Mouse (Mus musculus) forebrain, embryonic 15.5 days (tissue): ENCODE measurements around the gene Fxyd2. TPM values are rescaled to one million over a fixed set of nuclear protein-coding genes. Genes with fewer than 3 reads are reported as not detected.

ENCODE experiments used
- ATAC-seq: fragments of 200-750 bp; cut with Nextera tagmentation; replicated peaks from 2 replicates; pipeline ENCODE4 v1.8.0; 2017; ENCODE audit warnings: mild to moderate bottlenecking, moderate TSS enrichment, moderate library complexity
- H3K27ac ChIP-seq: fragments of 300-500 bp; sonication (generic); replicated peaks from 2 replicates; pipeline ENCODE4 v1.5.1; 2015; ENCODE audit warnings: mild to moderate bottlenecking, inconsistent platforms
- H3K27me3 ChIP-seq: fragments of 300-500 bp; sonication (generic); 2 replicates; pipeline ENCODE4 v1.6.1; 2015; ENCODE audit warnings: inconsistent platforms
- H3K36me3 ChIP-seq: fragments of 300-500 bp; sonication (generic); 2 replicates; pipeline ENCODE4 v1.6.1; 2015; ENCODE audit warnings: mild to moderate bottlenecking, inconsistent platforms
- H3K4me1 ChIP-seq: fragments of 300-500 bp; sonication (generic); 2 replicates; pipeline ENCODE4 v1.6.1; 2015; ENCODE audit warnings: inconsistent platforms
- H3K4me2 ChIP-seq: fragments of 300-500 bp; sonication (generic); replicated peaks from 2 replicates; pipeline ENCODE4 v1.6.1; 2015; ENCODE audit warnings: mild to moderate bottlenecking, inconsistent platforms
- H3K4me3 ChIP-seq: fragments of 300-500 bp; sonication (generic); 2 replicates; pipeline ENCODE4 v1.5.1; 2015; ENCODE audit warnings: mild to moderate bottlenecking, inconsistent platforms
- H3K9ac ChIP-seq: fragments of 300-500 bp; sonication (generic); replicated peaks from 2 replicates; pipeline ENCODE4 v1.6.1; 2015; ENCODE audit warnings: mild to moderate bottlenecking, inconsistent platforms
- H3K9me3 ChIP-seq: fragments of 300-500 bp; sonication (generic); 2 replicates; pipeline ENCODE4 v1.6.1; 2016; ENCODE audit warnings: inconsistent platforms
- WGBS: fragments of 180-500 bp; shearing (Covaris S2); methylation state at CpG from one replicate; pipeline ENCODE4 v1.1.7; 2015; ENCODE audit warnings: mixed read lengths; 5-methylcytosine and 5-hydroxymethylcytosine counted together
- polyA plus RNA-seq: library from polyadenylated mRNA; unstranded; fragments of >200 nt; fragmentation: Nextera tagmentation; extraction: Ambion mirVana; gene quantifications from 2 replicates; pipeline ENCODE4 v1.2.1, GENCODE M21; 2015

The Fxyd2 gene
- polyA plus RNA-seq = 5.8 and 6.3 TPM in 2 replicates

GRCm38 (mm10) chr9:45399434-45399833 lies at the start of gene Fxyd2:
TSS of gene Fxyd2 (plus strand) at chr9:45399669.
- ATAC-seq = no peak
- no peak within 1 kb of the TSS for H3K27ac ChIP-seq
- H3K4me1 ChIP-seq = no peaks in the 10 kb centered on the region
- no peaks in the 10 kb centered on the region for H3K27me3 ChIP-seq
- no peak within 1 kb of the TSS for H3K4me2 ChIP-seq
- H3K9me3 ChIP-seq = no peaks in the 10 kb centered on the region
- H3K4me3 ChIP-seq = no peak within 1 kb of the TSS
- no peak within 1 kb of the TSS for H3K9ac ChIP-seq
- WGBS = 81% methylated on average over 4 of the region's 4 CpGs
- peaks cover 9% of the 10 kb centered on the region for H3K36me3 ChIP-seq

- no peak overlapping the region for H3K4me3 ChIP-seq
- 51% methylated on average over 5 of the region's 5 CpGs for WGBS
- H3K27me3 ChIP-seq = no peaks in the 10 kb centered on the region
- H3K9ac ChIP-seq = no peak overlapping the region
- ATAC-seq = no peak
- no peaks in the 10 kb centered on the region for H3K4me1 ChIP-seq
- no peaks in the 10 kb centered on the region for H3K9me3 ChIP-seq
- H3K36me3 ChIP-seq = no peaks in the 10 kb centered on the region
- no peak overlapping the region for H3K4me2 ChIP-seq
- H3K27ac ChIP-seq = no peak overlapping the region
These were observed 49.6 kb upstream of the Fxyd2 start for GRCm38 (mm10) chr9:45349851-45350250.

GRCm38 (mm10) chr9:45355192-45355591 lies 44.3 kb upstream of the Fxyd2 start:
- no peaks in the 10 kb centered on the region for H3K27me3 ChIP-seq
- H3K36me3 ChIP-seq = no peaks in the 10 kb centered on the region
- no peak overlapping the region for H3K4me2 ChIP-seq
- H3K9me3 ChIP-seq = no peaks in the 10 kb centered on the region
- H3K4me3 ChIP-seq = no peak overlapping the region
- WGBS = 89% methylated on average over 2 of the region's 2 CpGs
- H3K4me1 ChIP-seq = no peaks in the 10 kb centered on the region
- H3K27ac ChIP-seq = no peak overlapping the region
- no peak overlapping the region for H3K9ac ChIP-seq
- ATAC-seq = no peak

- no peak overlapping the region for H3K27ac ChIP-seq
- no peaks in the 10 kb centered on the region for H3K27me3 ChIP-seq
- H3K36me3 ChIP-seq = no peaks in the 10 kb centered on the region
- no peaks in the 10 kb centered on the region for H3K9me3 ChIP-seq
- no peak for ATAC-seq
- H3K9ac ChIP-seq = no peak overlapping the region
- WGBS = 84% methylated on average over 7 of the region's 7 CpGs
- H3K4me1 ChIP-seq = no peaks in the 10 kb centered on the region
- no peak overlapping the region for H3K4me2 ChIP-seq
- no peak overlapping the region for H3K4me3 ChIP-seq
These were observed 41.1 kb upstream of the Fxyd2 start for GRCm38 (mm10) chr9:45358356-45358755.

- Histone ChIP-seq H3K4me1 (no peaks in the 10 kb centered on the region), H3K4me2 (no peak overlapping the region), H3K9ac (no peak overlapping the region), H3K27ac (no peak overlapping the region), H3K27me3 (no peaks in the 10 kb centered on the region), H3K4me3 (no peak overlapping the region), H3K9me3 (no peaks in the 10 kb centered on the region), H3K36me3 (no peaks in the 10 kb centered on the region)
- 37% methylated on average over 2 of the region's 2 CpGs for WGBS
- no peak for ATAC-seq
These were observed 37.4 kb upstream of the Fxyd2 start for GRCm38 (mm10) chr9:45362051-45362461.

DNA sequence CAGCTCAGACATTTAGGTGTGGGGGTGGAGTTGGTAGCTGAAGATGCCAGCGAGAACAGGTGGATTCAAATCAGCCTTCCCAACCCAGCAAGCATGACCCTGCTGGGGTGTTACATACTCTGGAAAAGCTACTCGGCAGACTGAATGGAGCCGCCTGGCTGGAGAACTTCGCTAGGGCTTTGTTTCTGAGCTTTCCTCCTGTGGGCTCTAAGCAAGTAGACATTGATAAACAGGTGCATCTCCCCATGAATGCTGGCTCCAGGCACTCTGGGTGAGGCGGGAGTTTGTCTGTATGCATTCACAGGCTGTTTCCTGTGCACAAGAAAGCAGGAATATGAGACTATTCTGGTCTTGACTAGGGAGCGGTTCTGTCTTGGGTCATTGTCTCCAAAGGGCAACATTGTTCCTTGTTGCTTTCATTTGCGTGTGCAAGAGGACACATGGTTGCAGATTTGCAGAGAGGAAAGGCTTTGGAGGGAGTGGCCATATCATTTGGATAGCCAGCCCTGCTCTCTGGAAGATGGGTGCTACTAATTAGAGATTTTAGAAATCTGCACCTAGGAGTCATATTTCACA lies 35.7 kb upstream of the Fxyd2 start:
- no peak overlapping the region for H3K4me3 ChIP-seq
- no peaks in the 10 kb centered on the region for H3K27me3 ChIP-seq
- no peak overlapping the region for H3K27ac ChIP-seq
- H3K36me3 ChIP-seq = no peaks in the 10 kb centered on the region
- ATAC-seq = no peak
- no peaks in the 10 kb centered on the region for H3K9me3 ChIP-seq
- 49% methylated on average over 7 of the region's 7 CpGs for WGBS
- no peaks in the 10 kb centered on the region for H3K4me1 ChIP-seq
- no peak overlapping the region for H3K9ac ChIP-seq
- no peak overlapping the region for H3K4me2 ChIP-seq

GRCm38 (mm10) chr9:45367716-45368115 lies 31.8 kb upstream of the Fxyd2 start:
- H3K36me3 ChIP-seq = no peaks in the 10 kb centered on the region
- no peak overlapping the region for H3K9ac ChIP-seq
- peaks cover 26% of the 10 kb centered on the region for H3K4me1 ChIP-seq
- no peaks in the 10 kb centered on the region for H3K27me3 ChIP-seq
- no peak overlapping the region for H3K27ac ChIP-seq
- WGBS = 63% methylated on average over 8 of the region's 8 CpGs
- no peak for ATAC-seq
- H3K4me2 ChIP-seq = no peak overlapping the region
- H3K4me3 ChIP-seq = no peak overlapping the region
- no peaks in the 10 kb centered on the region for H3K9me3 ChIP-seq

DNA sequence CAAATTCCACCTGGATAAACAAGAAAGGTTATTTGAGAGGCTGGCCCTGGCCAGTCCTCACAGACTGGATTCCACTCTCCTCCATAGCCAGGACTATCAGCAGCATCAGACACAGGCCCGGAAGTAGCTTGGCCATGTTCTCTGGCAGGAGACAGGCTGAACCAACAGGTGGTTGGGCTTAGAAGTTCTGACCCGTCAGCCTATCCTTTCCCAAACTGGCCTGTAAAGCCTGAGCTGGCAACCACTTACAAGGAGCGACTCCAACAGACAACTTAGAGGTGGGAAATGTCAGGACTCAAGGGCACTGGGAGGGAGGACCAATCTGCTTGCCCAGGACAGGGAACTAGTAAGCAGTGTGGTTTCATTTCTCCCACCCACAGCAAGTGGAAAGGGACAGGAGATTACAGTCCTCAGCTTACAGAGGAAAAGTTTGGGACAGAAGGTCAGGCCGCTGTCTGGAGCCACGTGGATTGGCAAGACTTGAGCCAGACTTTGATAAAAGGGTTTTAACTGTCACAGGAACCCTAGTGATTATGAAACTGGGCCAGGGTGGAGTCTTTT lies 31.0 kb upstream of the Fxyd2 start:
- no peak overlapping the region for H3K4me3 ChIP-seq
- WGBS = 83% methylated on average over 5 of the region's 5 CpGs
- ATAC-seq = no peak

DNA sequence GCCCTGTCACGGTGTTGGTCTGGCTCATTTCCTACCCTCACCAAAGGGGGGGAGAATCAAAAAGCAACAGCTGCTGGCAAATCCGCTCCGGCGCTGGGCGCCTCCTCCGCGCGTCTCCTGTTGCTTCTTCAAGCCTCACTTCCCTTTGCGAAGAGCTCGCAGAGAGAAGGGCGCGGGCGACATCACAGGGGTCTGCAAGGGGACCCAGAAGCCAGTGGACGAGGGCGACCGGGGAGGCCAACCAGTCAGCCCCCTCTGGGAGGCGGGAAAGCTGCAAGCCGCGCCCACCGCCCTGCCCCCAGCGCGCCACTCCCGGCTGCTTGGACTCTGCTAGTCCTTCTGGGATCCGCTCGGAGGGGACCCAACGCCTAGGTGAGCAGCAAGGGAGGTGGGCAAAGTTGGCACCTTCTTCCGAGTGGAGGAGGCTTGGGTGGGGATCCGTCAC lies 29.3 kb upstream of the Fxyd2 start, which contains the start of gene Fxyd6:
Gene Fxyd6, plus strand, starts transcription at position 69 of the 445 bp plus-strand sequence.
- peak; percentile 81 for ATAC-seq
- no peaks in the 10 kb centered on the region for H3K27me3 ChIP-seq

More for the DNA sequence above, 31.0 kb upstream of the Fxyd2 start:
- Histone ChIP-seq H3K4me2 (no peak overlapping the region), H3K27me3 (no peaks in the 10 kb centered on the region), H3K27ac (no peak overlapping the region), H3K9ac (no peak overlapping the region), H3K36me3 (no peaks in the 10 kb centered on the region), H3K9me3 (no peaks in the 10 kb centered on the region), H3K4me1 (peaks cover 34% of the 10 kb centered on the region)

GRCm38 (mm10) chr9:45370616-45371336 lies 28.7 kb upstream of the Fxyd2 start:
- peak overlapping the region; percentile 90 for H3K9ac ChIP-seq
- peak overlapping the region; percentile 91 for H3K4me3 ChIP-seq
- peaks cover 42% of the 10 kb centered on the region for H3K4me1 ChIP-seq
- peak; percentile 51 for ATAC-seq
- peak overlapping the region; percentile 90 for H3K4me2 ChIP-seq
- H3K27ac ChIP-seq = peak overlapping the region; percentile 88
- H3K27me3 ChIP-seq = no peaks in the 10 kb centered on the region
- no peaks in the 10 kb centered on the region for H3K36me3 ChIP-seq
- WGBS = 2% methylated on average over 25 of the region's 25 CpGs
- no peaks in the 10 kb centered on the region for H3K9me3 ChIP-seq

More for the DNA sequence above, 29.3 kb upstream of the Fxyd2 start, which contains the start of gene Fxyd6:
- Histone ChIP-seq H3K9ac (peak within 1 kb of the TSS; percentile 90), H3K36me3 (no peaks in the 10 kb centered on the region), H3K9me3 (no peaks in the 10 kb centered on the region), H3K4me1 (peaks cover 39% of the 10 kb centered on the region), H3K4me3 (peak within 1 kb of the TSS; percentile 91), H3K4me2 (peak within 1 kb of the TSS; percentile 90), H3K27ac (peak within 1 kb of the TSS; percentile 88)
- WGBS = 0% methylated on average over 28 of the region's 28 CpGs

GRCm38 (mm10) chr9:45371337-45371707 lies 28.1 kb upstream of the Fxyd2 start:
- 3% methylated on average over 2 of the region's 2 CpGs for WGBS
- peak overlapping the region; percentile 90 for H3K4me2 ChIP-seq
- ATAC-seq = peak; percentile 59

GRCm38 (mm10) chr9:45373896-45374295 lies 25.6 kb upstream of the Fxyd2 start:
- 92% methylated on average over 3 of the region's 3 CpGs for WGBS
- no peak for ATAC-seq
- H3K9me3 ChIP-seq = no peaks in the 10 kb centered on the region
- no peaks in the 10 kb centered on the region for H3K36me3 ChIP-seq
- no peak overlapping the region for H3K9ac ChIP-seq
- peaks cover 66% of the 10 kb centered on the region for H3K4me1 ChIP-seq
- no peak overlapping the region for H3K27ac ChIP-seq
- no peak overlapping the region for H3K4me2 ChIP-seq
- H3K27me3 ChIP-seq = no peaks in the 10 kb centered on the region
- no peak overlapping the region for H3K4me3 ChIP-seq

More at GRCm38 (mm10) chr9:45371337-45371707, 28.1 kb upstream of the Fxyd2 start:
- Histone ChIP-seq H3K36me3 (no peaks in the 10 kb centered on the region), H3K9me3 (no peaks in the 10 kb centered on the region), H3K4me3 (peak overlapping the region; percentile 91), H3K4me1 (peaks cover 48% of the 10 kb centered on the region), H3K9ac (peak overlapping the region; percentile 90), H3K27ac (peak overlapping the region; percentile 88), H3K27me3 (no peaks in the 10 kb centered on the region)
